Mouse (Mus musculus) intestine, embryonic 14.5 days (tissue): ENCODE measurements around the gene Igsf21. TPM values are rescaled to one million over a fixed set of nuclear protein-coding genes. Genes with fewer than 3 reads are reported as not detected.

Source experiments
- ATAC-seq: fragments of 200-750 bp; cut with Nextera tagmentation; replicated peaks from 2 replicates; pipeline ENCODE4 v1.8.0; 2017; ENCODE audit warnings: low read depth, moderate number of reproducible peaks, moderate TSS enrichment, moderate library complexity; ENCODE audit not compliant: low FRiP score, low TSS enrichment
- DNase-seq: peaks from one replicate; pipeline ENCODE4 v3.0.0-alpha.2; 2018; ENCODE audit warnings: low spot score
- H3K27ac ChIP-seq: fragments of 300-500 bp; sonication (generic); 2 replicates; pipeline ENCODE4 v1.5.1; 2014; ENCODE audit warnings: low read depth, mild to moderate bottlenecking, control low read depth
- H3K27me3 ChIP-seq: fragments of 300-500 bp; sonication (generic); replicated peaks from 2 replicates; pipeline ENCODE4 v1.6.1; 2014; ENCODE audit warnings: low read length, control low read depth; ENCODE audit not compliant: control insufficient read depth, insufficient read depth
- H3K36me3 ChIP-seq: fragments of 300-500 bp; sonication (generic); 2 replicates; pipeline ENCODE4 v1.6.1; 2014; ENCODE audit warnings: low read length, control low read depth; ENCODE audit not compliant: control insufficient read depth, insufficient read depth
- H3K4me1 ChIP-seq: fragments of 300-500 bp; sonication (generic); replicated peaks from 2 replicates; pipeline ENCODE4 v1.6.1; 2014; ENCODE audit warnings: low read length, control low read depth, mixed read lengths; ENCODE audit not compliant: control insufficient read depth, insufficient read depth
- H3K4me2 ChIP-seq: fragments of 300-500 bp; sonication (generic); 2 replicates; pipeline ENCODE4 v1.6.1; 2014; ENCODE audit warnings: low read length
- H3K4me3 ChIP-seq: fragments of 300-500 bp; sonication (generic); 2 replicates; pipeline ENCODE4 v1.5.1; 2014; ENCODE audit warnings: low read depth, low read length, control low read depth, mixed read lengths
- H3K9ac ChIP-seq: fragments of 300-500 bp; sonication (generic); 2 replicates; pipeline ENCODE4 v1.6.1; 2014; ENCODE audit warnings: mild to moderate bottlenecking, low read length
- H3K9me3 ChIP-seq: fragments of 300-500 bp; sonication (generic); 2 replicates; pipeline ENCODE4 v1.6.1; 2016; ENCODE audit warnings: low read length, control low read depth; ENCODE audit not compliant: control insufficient read depth
- WGBS: fragments of 180-500 bp; shearing (Covaris S2); extraction: QIAGEN DNeasy Blood & Tissue Kit; methylation state at CpG from one replicate; pipeline ENCODE4 v1.1.7; 2014; 5-methylcytosine and 5-hydroxymethylcytosine counted together
- polyA plus RNA-seq: library from polyadenylated mRNA; unstranded; fragments of >200 nt; fragmentation: Nextera tagmentation; extraction: Ambion mirVana; gene quantifications from 2 replicates; pipeline ENCODE4 v1.2.1, GENCODE M21; 2014

The Igsf21 gene
- polyA plus RNA-seq, 1 experiment from 2014 or later, result 2.2 TPM

GRCm38 (mm10) chr4:140068468-140068867 lies 178.1 kb downstream of the Igsf21 start:
- Histone ChIP-seq H3K36me3 (no peaks in the 10 kb centered on the region), H3K27me3 (peaks cover 5% of the 10 kb centered on the region; the same call in 1 of the 2 replicates), H3K4me3 (no peak overlapping the region), H3K4me1 (0 out of 2 replicates have a peak, but pooled peaks cover 6% of the 10 kb centered on the region), H3K27ac (no peak overlapping the region), H3K4me2 (no peak overlapping the region), H3K9me3 (no peaks in the 10 kb centered on the region), H3K9ac (no peak overlapping the region)
- ATAC-seq (no peak), DNase-seq (no peak)
- 96% methylated on average over 6 of the region's 6 CpGs for WGBS

- H3K27ac ChIP-seq, result no peak overlapping the region
Observed at GRCm38 (mm10) chr4:140066011-140066410, 180.6 kb downstream of the Igsf21 start.

GRCm38 (mm10) chr4:140063153-140063671 lies 183.4 kb downstream of the Igsf21 start:
- no peak for DNase-seq
- Histone ChIP-seq H3K36me3 (no peaks in the 10 kb centered on the region), H3K27ac (no peak overlapping the region), H3K9ac (no peak overlapping the region), H3K4me1 (no peaks in the 10 kb centered on the region), H3K27me3 (no peaks in the 10 kb centered on the region), H3K4me3 (no peak overlapping the region), H3K9me3 (no peaks in the 10 kb centered on the region), H3K4me2 (no peak overlapping the region)
- 81% methylated on average over 13 of the region's 13 CpGs for WGBS
- ATAC-seq, result no peak

More at GRCm38 (mm10) chr4:140066011-140066410, 180.6 kb downstream of the Igsf21 start:
- Histone ChIP-seq H3K4me2 (no peak overlapping the region), H3K36me3 (no peaks in the 10 kb centered on the region), H3K9ac (no peak overlapping the region), H3K4me1 (0 out of 2 replicates have a peak, but pooled peaks cover 6% of the 10 kb centered on the region), H3K4me3 (no peak overlapping the region), H3K9me3 (no peaks in the 10 kb centered on the region), H3K27me3 (no peaks in the 10 kb centered on the region)
- 88% methylated on average over 12 of the region's 12 CpGs for WGBS
- ATAC-seq (no peak), DNase-seq (no peak)

- no peaks in the 10 kb centered on the region for H3K27me3 ChIP-seq
- DNase-seq (no peak), ATAC-seq (no peak)
- 84% methylated on average over 5 of the region's 5 CpGs for WGBS
- H3K4me3 ChIP-seq, result no peak overlapping the region
- no peak overlapping the region for H3K4me2 ChIP-seq
- H3K4me1 ChIP-seq, result no peaks in the 10 kb centered on the region
- H3K36me3 ChIP-seq, result no peaks in the 10 kb centered on the region
- H3K9me3 ChIP-seq, result no peaks in the 10 kb centered on the region
- no peak overlapping the region for H3K27ac ChIP-seq
- no peak overlapping the region for H3K9ac ChIP-seq
Observed at GRCm38 (mm10) chr4:140060251-140060650, 186.3 kb downstream of the Igsf21 start.

GRCm38 (mm10) chr4:140053042-140053441 lies 193.5 kb downstream of the Igsf21 start:
- no peak overlapping the region for H3K27ac ChIP-seq
- no peak overlapping the region for H3K4me2 ChIP-seq
- ATAC-seq, result no peak
- H3K9ac ChIP-seq, result no peak overlapping the region
- H3K4me3 ChIP-seq, result no peak overlapping the region
- no peaks in the 10 kb centered on the region for H3K27me3 ChIP-seq
- DNase-seq, result no peak
- 79% methylated on average over 7 of the region's 7 CpGs for WGBS
- no peaks in the 10 kb centered on the region for H3K9me3 ChIP-seq
- H3K4me1 ChIP-seq, result no peaks in the 10 kb centered on the region
- no peaks in the 10 kb centered on the region for H3K36me3 ChIP-seq

- Histone ChIP-seq H3K27me3 (no peaks in the 10 kb centered on the region), H3K36me3 (no peaks in the 10 kb centered on the region), H3K4me1 (no peaks in the 10 kb centered on the region), H3K27ac (no peak overlapping the region), H3K9ac (no peak overlapping the region), H3K9me3 (no peaks in the 10 kb centered on the region), H3K4me2 (no peak overlapping the region), H3K4me3 (no peak overlapping the region)
- ATAC-seq, result no peak
- DNase-seq, result no peak
- 61% methylated on average over 11 of the region's 11 CpGs for WGBS
Observed at GRCm38 (mm10) chr4:140052575-140052974, 194.0 kb downstream of the Igsf21 start.

GRCm38 (mm10) chr4:140047807-140048362 lies 198.7 kb downstream of the Igsf21 start:
- Histone ChIP-seq H3K27ac (no peak overlapping the region), H3K27me3 (no peaks in the 10 kb centered on the region), H3K36me3 (no peaks in the 10 kb centered on the region), H3K9ac (no peak overlapping the region), H3K4me1 (no peaks in the 10 kb centered on the region), H3K4me2 (no peak overlapping the region), H3K4me3 (no peak overlapping the region), H3K9me3 (no peaks in the 10 kb centered on the region)
- no peak for DNase-seq
- WGBS, result 69% methylated on average over 10 of the region's 10 CpGs
- ATAC-seq, result no peak

GRCm38 (mm10) chr4:140043953-140044352 lies 202.6 kb downstream of the Igsf21 start:
- 31% methylated on average over 12 of the region's 12 CpGs for WGBS
- Histone ChIP-seq H3K9me3 (0 out of 2 replicates have a peak, but pooled peaks cover 6% of the 10 kb centered on the region), H3K27me3 (peaks cover 13% of the 10 kb centered on the region), H3K4me3 (no peak overlapping the region), H3K9ac (no peak overlapping the region), H3K4me2 (no peak overlapping the region), H3K27ac (no peak overlapping the region), H3K4me1 (no peaks in the 10 kb centered on the region), H3K36me3 (no peaks in the 10 kb centered on the region)
- ATAC-seq (no peak), DNase-seq (no peak)
